Mouse (Mus musculus) embryonic fibroblast, embryonic 13.5 days (primary cell): Measurements from ENCODE around the gene Sh3bp4.

Experiments used
- CTCF ChIP-seq: IDR thresholded peaks from 2 replicates; pipeline ENCODE4 v1.5.1; 2011; ENCODE audit warnings: mild to moderate bottlenecking, control low read depth, low read length, moderate library complexity, borderline replicate concordance; ENCODE audit not compliant: insufficient read depth
- POLR2A ChIP-seq: IDR thresholded peaks from 2 replicates; pipeline ENCODE4 v1.6.1; 2011; ENCODE audit warnings: low read depth, mild to moderate bottlenecking, control low read depth, low read length, moderate library complexity

GRCm38 (mm10) chr1:89105891-89106830 lies 35.9 kb downstream of the Sh3bp4 start:
- TF ChIP-seq CTCF: no peak
- no peak for TF ChIP-seq POLR2A
